Mouse (Mus musculus): ENCODE measurements around the gene Man2a1. TPM values are rescaled to one million over a fixed set of nuclear protein-coding genes. Genes with fewer than 3 reads are reported as not detected.
A peak's percentile ranks its signal among the peaks of the same experiment; 100 is the strongest.

Gene Man2a1
- polyA plus RNA-seq (2021) = 54.9 TPM

- CTCF ChIA-PET = interaction anchor here (0.7 to 1.5 kb wide), 7 partner anchors 10 to 1029 kb away, joined by 3 to 4 read pairs (median 3); no protein-coding TSS in a partner anchor
- in situ Hi-C loops (cut with MboI; ENCODE audit: low pct_unique_long_range_greater_than_20kb) = loop anchor here (10.0 to 25.0 kb wide), 2 partner anchors 274 to 962 kb away; no protein-coding TSS in a partner anchor
- no peak for TF ChIP-seq CTCF (IDR thresholded peaks at IDR 0.05)
- ATAC-seq = peak; percentile 96
- no peaks in the 10 kb centered on the region for H3K27me3 ChIP-seq
- peak; percentile 51 for DNase-seq (ENCODE audit: low read depth, low spot score)
- POLR2A ChIA-PET = interaction anchor here (1.3 kb wide), 1 partner anchor 15 kb away, joined by 4 read pairs; no protein-coding TSS in a partner anchor
Observed at GRCm38 (mm10) chr17:64600372-64601090, at the start of gene Man2a1. Gene Man2a1, plus strand, starts transcription at chr17:64600736.

DNA sequence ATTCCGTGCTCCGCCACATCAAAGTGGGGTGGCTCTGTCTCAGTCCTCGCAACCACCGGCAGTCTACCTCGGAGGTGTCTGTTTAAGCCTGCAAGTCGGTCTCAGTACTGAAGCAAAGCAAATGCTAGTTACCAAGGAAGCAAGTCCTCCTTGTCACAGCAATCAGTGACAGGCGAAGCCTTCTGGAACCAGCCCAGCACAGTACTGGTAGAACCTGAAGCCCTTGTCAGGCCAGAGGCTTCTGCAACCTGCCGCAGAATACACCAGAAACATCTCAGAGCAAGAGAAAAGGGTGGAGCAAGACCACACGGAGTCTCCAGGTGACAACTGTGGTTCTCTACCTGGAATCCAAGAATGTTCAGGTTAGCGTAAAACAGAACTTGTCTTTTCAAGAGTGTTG, 47.2 kb upstream of the Man2a1 start:
- in situ Hi-C loops (cut with MboI; ENCODE audit: low pct_unique_long_range_greater_than_20kb) = no loop called here
- POLR2A ChIA-PET = no interaction called here
- DNase-seq (ENCODE audit: low read depth, low spot score) (no peak), ATAC-seq (no peak)
- no peak for TF ChIP-seq CTCF (IDR thresholded peaks at IDR 0.05)
- CTCF ChIA-PET = no interaction called here
- H3K27me3 ChIP-seq = peaks cover 16% of the 10 kb centered on the region

- in situ Hi-C loops (cut with MboI; ENCODE audit: low pct_unique_long_range_greater_than_20kb) = no loop called here
- ChIA-PET POLR2A (no interaction called here), CTCF (interaction anchor here (1.9 kb wide), 1 partner anchor 9 kb away, joined by 4 read pairs; no protein-coding TSS in a partner anchor)
- DNase-seq (ENCODE audit: low read depth, low spot score) (no peak), ATAC-seq (no peak)
- TF ChIP-seq CTCF (IDR thresholded peaks at IDR 0.05) = no peak
- peaks cover 15% of the 10 kb centered on the region for H3K27me3 ChIP-seq
Observed at GRCm38 (mm10) chr17:64554901-64555300, 45.6 kb upstream of the Man2a1 start.

DNA sequence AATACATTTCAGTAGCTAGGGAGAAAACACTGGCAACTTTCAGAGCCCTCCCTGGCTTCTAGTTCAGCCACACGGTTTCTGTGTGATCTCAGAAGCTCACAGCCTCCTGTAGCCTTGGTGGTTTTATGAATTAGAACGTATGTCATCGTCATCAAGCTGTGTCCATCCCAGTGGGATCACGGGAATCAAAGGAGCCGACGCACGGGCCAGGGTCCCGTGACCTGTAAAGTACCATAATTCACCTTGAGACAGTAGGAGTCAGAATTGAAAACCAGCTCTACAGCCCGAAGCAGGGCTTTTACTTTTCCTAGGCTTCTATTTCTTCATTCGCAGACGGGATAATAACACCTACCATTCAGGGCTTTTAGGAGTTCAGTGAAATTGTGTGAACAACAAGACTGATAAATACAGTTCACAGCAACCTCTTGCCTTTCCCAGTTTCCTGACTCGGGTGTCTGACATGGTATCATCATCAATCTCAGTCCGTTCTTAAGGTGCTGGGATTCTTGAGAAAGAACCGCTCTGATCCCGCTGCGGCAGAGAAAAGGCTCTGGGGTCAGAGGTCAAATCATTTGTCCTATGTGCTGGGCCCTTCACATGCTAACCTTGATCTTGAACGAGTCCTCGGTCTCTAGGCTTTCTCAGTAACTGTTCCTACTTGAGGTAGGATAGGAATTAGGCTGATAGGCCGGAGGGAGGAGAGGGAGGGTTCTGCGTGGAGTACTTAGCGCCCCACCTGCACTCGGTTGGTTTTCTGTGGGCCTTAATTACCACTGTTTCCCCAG, 43.7 kb upstream of the Man2a1 start:
- ATAC-seq (no peak), DNase-seq (ENCODE audit: low read depth, low spot score) (no peak)
- ChIA-PET CTCF (interaction anchor here (1.9 kb wide), 1 partner anchor 8 kb away, joined by 4 read pairs; no protein-coding TSS in a partner anchor), POLR2A (no interaction called here)
- in situ Hi-C loops (cut with MboI; ENCODE audit: low pct_unique_long_range_greater_than_20kb) = no loop called here
- no peak for TF ChIP-seq CTCF (IDR thresholded peaks at IDR 0.05)
- H3K27me3 ChIP-seq = peaks cover 4% of the 10 kb centered on the region

DNA sequence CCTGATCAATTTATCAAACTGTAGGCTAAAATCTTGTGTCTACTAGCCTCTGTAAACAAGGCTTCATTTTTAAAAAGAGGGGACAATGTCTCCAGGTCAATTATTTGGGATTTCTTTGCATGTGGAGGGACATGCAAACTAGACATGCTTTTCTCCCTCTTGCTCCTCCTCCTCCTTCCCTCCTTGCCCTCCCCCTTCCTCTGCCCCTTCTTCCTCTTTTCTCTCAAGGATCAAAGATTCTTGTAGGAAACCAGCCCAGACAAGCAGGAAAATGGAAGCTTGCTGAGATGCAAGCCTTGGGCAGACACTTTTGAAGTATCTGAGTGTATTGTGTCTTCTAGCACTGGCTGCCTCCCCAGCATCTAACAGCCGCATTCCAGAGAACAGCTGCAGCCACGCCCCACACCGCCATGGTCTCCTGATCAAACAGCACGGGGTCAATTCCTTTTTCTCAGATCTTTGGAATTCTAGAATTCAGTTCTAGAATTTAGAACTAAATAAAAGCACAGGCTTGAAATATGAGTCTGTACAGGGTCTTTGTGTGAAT, 41.5 kb upstream of the Man2a1 start:
- ChIA-PET CTCF (no interaction called here), POLR2A (no interaction called here)
- TF ChIP-seq CTCF (IDR thresholded peaks at IDR 0.05) = no peak
- ATAC-seq = no peak
- in situ Hi-C loops (cut with MboI; ENCODE audit: low pct_unique_long_range_greater_than_20kb) = no loop called here
- peaks cover 22% of the 10 kb centered on the region for H3K27me3 ChIP-seq
- no peak for DNase-seq (ENCODE audit: low read depth, low spot score)

GRCm38 (mm10) chr17:64566435-64566834, 34.1 kb upstream of the Man2a1 start:
- in situ Hi-C loops (cut with MboI; ENCODE audit: low pct_unique_long_range_greater_than_20kb) = no loop called here
- POLR2A ChIA-PET = interaction anchor here (0.6 kb wide), 1 partner anchor 178 kb away, joined by 4 read pairs; no protein-coding TSS in a partner anchor
- H3K27me3 ChIP-seq = peaks cover 20% of the 10 kb centered on the region
- CTCF ChIA-PET = no interaction called here
- ATAC-seq (no peak), DNase-seq (ENCODE audit: low read depth, low spot score) (no peak)
- no peak for TF ChIP-seq CTCF (IDR thresholded peaks at IDR 0.05)

DNA sequence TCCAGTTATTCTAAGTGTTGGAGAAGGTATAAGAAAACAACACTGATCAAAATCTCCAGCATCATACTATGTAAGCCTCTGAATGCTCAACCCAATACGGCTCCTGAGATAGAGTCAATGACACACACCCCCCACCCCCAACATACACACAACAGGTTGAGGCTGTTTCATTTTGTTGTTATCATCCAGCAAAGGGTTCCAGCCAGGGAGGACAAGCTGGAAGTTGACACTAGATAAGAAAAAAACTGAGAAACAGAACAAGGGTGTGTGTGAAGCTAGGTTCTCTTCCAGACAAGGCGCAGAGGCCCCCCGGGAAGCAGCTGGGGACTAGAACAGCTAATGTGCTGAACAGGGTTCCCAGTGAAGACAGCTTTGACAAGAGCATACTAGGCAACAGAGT, 33.0 kb upstream of the Man2a1 start:
- H3K27me3 ChIP-seq = peaks cover 15% of the 10 kb centered on the region
- ChIA-PET CTCF (no interaction called here), POLR2A (no interaction called here)
- no peak for DNase-seq (ENCODE audit: low read depth, low spot score)
- ATAC-seq = no peak
- in situ Hi-C loops (cut with MboI; ENCODE audit: low pct_unique_long_range_greater_than_20kb) = no loop called here
- TF ChIP-seq CTCF (IDR thresholded peaks at IDR 0.05) = no peak

DNA sequence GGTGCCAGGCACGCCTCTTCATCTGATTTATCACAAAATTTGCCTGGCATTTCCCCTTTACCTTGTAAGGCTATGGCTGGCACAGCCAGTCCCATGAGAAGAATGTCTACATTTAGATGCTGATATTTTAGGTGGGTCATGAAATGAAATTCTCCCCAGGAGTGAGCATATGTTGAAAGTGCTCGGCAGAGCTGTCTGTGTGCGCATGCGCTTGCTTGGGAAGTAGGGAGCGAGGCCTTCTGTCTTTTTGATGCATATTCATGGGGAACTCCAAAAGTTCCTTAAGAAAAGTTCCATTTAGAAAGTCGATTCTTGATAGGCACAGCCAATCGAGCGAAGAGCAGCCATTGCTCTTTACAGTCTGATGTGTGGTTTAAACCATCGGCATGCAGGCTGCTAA, 26.6 kb upstream of the Man2a1 start:
- in situ Hi-C loops (cut with MboI; ENCODE audit: low pct_unique_long_range_greater_than_20kb) = no loop called here
- H3K27me3 ChIP-seq = peaks cover 17% of the 10 kb centered on the region
- no peak for ATAC-seq
- POLR2A ChIA-PET = no interaction called here
- DNase-seq (ENCODE audit: low read depth, low spot score) = no peak
- no peak for TF ChIP-seq CTCF (IDR thresholded peaks at IDR 0.05)
- CTCF ChIA-PET = no interaction called here

DNA sequence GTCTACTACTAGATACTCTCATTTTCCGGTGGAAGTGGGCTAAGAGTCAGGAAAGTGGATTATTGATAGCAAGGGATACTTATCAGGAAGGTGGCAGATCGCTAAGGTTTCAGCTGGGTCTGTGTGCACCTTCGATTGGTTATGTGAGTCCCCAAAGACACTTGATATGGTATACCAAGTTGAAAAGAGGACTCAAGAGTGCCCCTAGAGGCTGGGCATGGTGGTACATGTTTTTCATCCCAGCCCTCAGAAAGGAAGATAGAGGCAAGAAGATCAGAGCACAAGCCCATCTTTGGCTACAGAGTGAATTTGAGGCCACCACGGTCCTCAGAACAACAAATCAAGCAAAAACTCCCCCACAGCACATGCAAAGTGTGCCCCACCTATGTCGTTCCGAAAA, 25.3 kb upstream of the Man2a1 start:
- TF ChIP-seq CTCF (IDR thresholded peaks at IDR 0.05) = peak; percentile 65
- H3K27me3 ChIP-seq = peaks cover 23% of the 10 kb centered on the region
- CTCF ChIA-PET = interaction anchor here (1.5 to 2.3 kb wide), 2 partner anchors 19 to 27 kb away, joined by 3 to 5 read pairs; no protein-coding TSS in a partner anchor
- in situ Hi-C loops (cut with MboI; ENCODE audit: low pct_unique_long_range_greater_than_20kb) = loop anchor here (25.0 kb wide), 1 partner anchor 1013 kb away; no protein-coding TSS in a partner anchor
- POLR2A ChIA-PET = no interaction called here
- DNase-seq (ENCODE audit: low read depth, low spot score) (no peak), ATAC-seq (no peak)

GRCm38 (mm10) chr17:64577485-64577884, 23.1 kb upstream of the Man2a1 start:
- DNase-seq (ENCODE audit: low read depth, low spot score) (no peak), ATAC-seq (no peak)
- peaks cover 23% of the 10 kb centered on the region for H3K27me3 ChIP-seq
- in situ Hi-C loops (cut with MboI; ENCODE audit: low pct_unique_long_range_greater_than_20kb) = loop anchor here (25.0 kb wide), 1 partner anchor 1015 kb away; no protein-coding TSS in a partner anchor
- ChIA-PET POLR2A (interaction anchor here (0.6 kb wide), 1 partner anchor 121 kb away, joined by 5 read pairs; no protein-coding TSS in a partner anchor), CTCF (no interaction called here)
- no peak for TF ChIP-seq CTCF (IDR thresholded peaks at IDR 0.05)
